In genomic region chr17:28431038-28431437, GRCm38 (mm10) we compare ENCODE assay signal across 19 mouse cellular contexts.
"Had no signal": no experiment of that assay in that cellular context is flagged by ENCODE, and none has a peak within 500 bp of the region (broad histone marks: within the 10 kb centered on the region; RNA-seq: fewer than 3 reads in every experiment).

No protein-coding gene starts in this region.

- DNase-seq: lung, adult 18-20 months; lung, postnatal 10 days; lung, postnatal 4 days; midbrain, embryonic 14.5 days; retina, postnatal 1 day; right cerebral cortex, adult 18-20 months; right cerebral cortex, postnatal 25 days; right cerebral cortex, postnatal 4 days; spleen, adult 18-20 months; thymus, adult 18-20 months; thymus, postnatal 14 days; thymus, postnatal 4 days had no signal

- H3K9ac ChIP-seq: lung, embryonic 15.5 days; midbrain, embryonic 12.5 days; neural tube, embryonic 13.5 days; neural tube, embryonic 15.5 days had no signal

- H3K9me3 ChIP-seq: lung, embryonic 15.5 days; midbrain, embryonic 10.5 days; midbrain, embryonic 12.5 days; neural tube, embryonic 13.5 days; neural tube, embryonic 15.5 days had no signal

- H3K36me3 ChIP-seq: midbrain, embryonic 12.5 days had no signal

- H3K4me2 ChIP-seq: lung, embryonic 15.5 days; midbrain, embryonic 12.5 days; neural tube, embryonic 13.5 days; neural tube, embryonic 15.5 days had no signal

- ATAC-seq: midbrain, embryonic 16.5 days had no signal

- H3K4me1 ChIP-seq: midbrain, embryonic 10.5 days; midbrain, embryonic 12.5 days; neural tube, embryonic 13.5 days; neural tube, embryonic 15.5 days had no signal

- H3K4me3 ChIP-seq: lung, embryonic 15.5 days; midbrain, embryonic 10.5 days; midbrain, embryonic 12.5 days; myocyte; neural tube, embryonic 13.5 days; neural tube, embryonic 15.5 days had no signal

- H3K27ac ChIP-seq: lung, embryonic 15.5 days; midbrain, embryonic 10.5 days; midbrain, embryonic 12.5 days; neural tube, embryonic 13.5 days; neural tube, embryonic 15.5 days had no signal

- H3K27me3 ChIP-seq: lung, embryonic 15.5 days; midbrain, embryonic 12.5 days; neural tube, embryonic 13.5 days; neural tube, embryonic 15.5 days had no signal
